Mouse (Mus musculus): Measurements from ENCODE around the gene Tex52. TPM values are rescaled to one million over a fixed set of nuclear protein-coding genes. Genes with fewer than 3 reads are reported as not detected.
"Not testable (repeated sequence)": the region's sequence is repeated elsewhere in the genome, so short reads cannot be mapped to it uniquely, and the experiment has no call there.

The Tex52 gene
- total RNA-seq, 1 experiment from 2014 or later: not detected

DNA sequence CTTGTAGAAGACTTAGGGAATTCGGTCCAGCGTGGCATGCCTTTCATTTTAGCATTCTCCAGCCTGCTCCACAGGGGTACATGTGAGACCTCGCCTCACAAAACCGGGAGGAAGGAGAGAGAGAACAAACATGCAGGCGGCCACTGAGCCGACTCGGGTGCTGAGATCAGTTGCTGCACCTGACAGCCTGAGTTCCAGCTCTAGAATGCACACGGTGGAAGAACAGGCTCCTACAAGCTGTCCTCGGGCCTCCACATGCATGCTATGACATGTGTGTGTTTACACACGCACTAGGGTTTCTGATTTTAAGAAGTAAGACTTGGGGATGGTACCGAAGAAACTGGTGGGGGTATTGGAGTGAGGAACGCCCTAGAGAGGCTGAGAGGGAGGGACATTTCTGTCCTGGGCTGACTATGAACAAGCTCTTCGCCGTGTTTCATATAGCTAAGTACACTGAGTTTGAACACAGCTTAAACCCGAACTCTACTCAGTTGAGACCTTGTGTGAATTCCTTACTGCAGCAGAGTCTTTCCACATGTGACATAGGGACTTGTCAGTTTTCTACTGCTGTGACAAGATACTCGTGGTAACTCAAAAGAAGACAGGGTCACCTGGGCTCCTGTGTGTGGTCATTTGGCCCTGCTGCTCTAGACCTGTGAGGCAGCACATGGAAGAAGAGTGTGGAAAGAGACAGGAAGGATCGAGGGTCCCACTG lies 1.3 kb downstream of the Tex52 start:
- no peak for ATAC-seq (ENCODE audit: extremely low read depth, insufficient number of reproducible peaks, low FRiP score, poor library complexity, severe bottlenecking)

DNA sequence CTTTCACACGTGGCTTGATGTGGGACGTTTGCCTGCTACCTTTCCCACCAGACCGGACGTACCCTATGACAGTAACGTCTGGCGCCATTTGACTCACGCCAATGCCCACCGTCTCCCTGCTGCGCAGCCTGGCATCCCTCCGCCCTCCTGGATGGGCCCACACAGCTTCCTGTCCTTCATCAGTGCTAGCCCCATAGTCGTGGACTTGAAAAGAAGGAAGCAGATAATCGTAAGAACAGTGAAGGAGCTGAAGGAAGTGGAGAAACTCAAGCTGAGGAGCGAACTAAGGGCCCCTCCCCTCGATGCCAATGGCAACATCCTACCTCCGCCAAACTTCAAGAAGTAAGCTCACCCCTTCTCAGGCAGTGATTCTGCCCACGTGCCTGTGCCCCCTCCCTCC lies 4.4 kb downstream of the Tex52 start:
- no peak for ATAC-seq (ENCODE audit: extremely low read depth, insufficient number of reproducible peaks, low FRiP score, poor library complexity, severe bottlenecking)

DNA sequence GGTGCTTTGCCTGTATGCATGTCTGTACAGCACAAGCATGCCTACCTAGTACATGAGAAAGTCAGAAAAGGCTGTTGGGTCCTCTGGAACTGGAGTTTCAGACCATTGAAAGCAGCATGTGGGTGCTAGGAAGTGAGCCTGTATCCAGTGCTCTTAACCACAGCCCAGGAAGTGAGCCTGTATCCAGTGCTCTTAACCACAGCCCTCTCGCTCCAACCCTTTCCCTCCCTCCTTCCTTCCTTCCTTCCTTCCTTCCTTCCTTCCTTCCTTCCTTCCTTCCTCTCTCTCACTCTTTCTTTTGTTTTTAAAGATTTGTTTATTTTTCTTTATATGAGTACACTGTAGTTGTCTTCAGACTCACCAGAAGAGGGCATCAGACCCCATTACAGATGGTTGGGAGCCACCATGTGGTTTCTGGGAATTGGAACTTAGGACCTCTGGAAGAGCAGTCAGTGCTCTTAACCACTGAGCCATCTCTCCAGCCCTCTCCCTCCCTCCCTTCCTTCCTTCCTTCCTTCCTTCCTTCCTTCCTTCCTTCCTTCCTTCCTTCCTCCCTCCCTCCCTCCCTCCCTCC lies 5.4 kb downstream of the Tex52 start:
- ATAC-seq (ENCODE audit: extremely low read depth, insufficient number of reproducible peaks, low FRiP score, poor library complexity, severe bottlenecking): not testable (repeated sequence)

DNA sequence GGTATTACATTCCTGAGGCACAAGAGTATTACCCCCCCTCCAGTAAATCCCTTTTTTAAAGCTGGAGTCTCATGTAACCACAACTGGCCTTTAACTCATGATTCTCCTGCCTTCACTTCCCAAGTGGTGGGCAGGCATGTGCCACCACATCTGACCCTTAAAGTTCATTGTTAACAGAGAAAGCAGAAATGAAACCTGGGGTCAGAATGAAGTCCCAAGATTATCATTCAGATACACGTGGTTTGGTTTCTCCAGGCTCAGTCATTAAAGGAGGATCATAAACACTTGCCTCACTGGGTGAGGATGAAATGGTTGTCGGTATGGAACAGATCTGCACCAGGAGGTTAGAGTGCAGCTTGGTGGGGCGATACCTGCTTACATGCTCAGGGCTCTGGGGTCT lies 6.0 kb downstream of the Tex52 start:
- no peak for ATAC-seq (ENCODE audit: extremely low read depth, insufficient number of reproducible peaks, low FRiP score, poor library complexity, severe bottlenecking)

DNA sequence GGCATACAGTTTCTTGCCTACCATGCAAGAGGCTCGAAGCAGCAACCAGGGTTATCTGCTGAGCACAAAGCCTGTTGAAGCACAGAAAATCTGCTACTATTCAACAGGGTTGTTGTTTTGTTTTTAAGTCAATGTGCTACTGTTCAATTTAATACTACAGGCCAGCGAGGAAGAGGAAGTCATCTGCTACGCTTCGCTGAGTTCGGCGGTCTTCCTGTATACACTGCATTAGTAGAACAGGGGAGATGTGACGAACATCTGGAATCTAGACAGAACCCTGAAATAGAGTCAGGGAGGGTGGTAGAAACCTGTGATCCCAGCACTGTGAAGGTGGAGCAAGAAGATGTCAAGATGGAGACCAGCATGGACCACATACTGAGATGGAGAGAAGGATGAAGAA lies 8.5 kb downstream of the Tex52 start:
- peak; percentile 87 for ATAC-seq (ENCODE audit: extremely low read depth, insufficient number of reproducible peaks, low FRiP score, poor library complexity, severe bottlenecking)

DNA sequence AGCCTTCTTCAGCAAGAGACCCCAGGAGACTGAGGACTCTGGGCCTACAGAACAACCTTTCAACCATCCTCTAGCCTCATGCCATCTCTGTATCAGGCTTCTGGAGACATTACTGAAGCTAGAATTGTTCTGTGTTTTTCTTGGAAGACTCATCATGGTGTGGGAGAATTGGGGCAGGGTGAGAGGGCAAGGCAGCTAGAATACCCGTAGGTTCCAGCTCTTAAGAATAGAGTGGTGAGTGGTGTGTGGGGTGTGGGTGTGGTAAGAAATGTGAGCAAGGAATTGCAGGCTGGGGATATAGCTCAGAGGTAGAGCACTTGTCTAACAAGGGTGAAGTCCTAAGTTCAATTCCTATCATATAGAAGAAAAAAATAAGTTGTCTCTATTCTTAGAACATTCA lies 9.8 kb downstream of the Tex52 start:
- ATAC-seq (ENCODE audit: extremely low read depth, insufficient number of reproducible peaks, low FRiP score, poor library complexity, severe bottlenecking): no peak

DNA sequence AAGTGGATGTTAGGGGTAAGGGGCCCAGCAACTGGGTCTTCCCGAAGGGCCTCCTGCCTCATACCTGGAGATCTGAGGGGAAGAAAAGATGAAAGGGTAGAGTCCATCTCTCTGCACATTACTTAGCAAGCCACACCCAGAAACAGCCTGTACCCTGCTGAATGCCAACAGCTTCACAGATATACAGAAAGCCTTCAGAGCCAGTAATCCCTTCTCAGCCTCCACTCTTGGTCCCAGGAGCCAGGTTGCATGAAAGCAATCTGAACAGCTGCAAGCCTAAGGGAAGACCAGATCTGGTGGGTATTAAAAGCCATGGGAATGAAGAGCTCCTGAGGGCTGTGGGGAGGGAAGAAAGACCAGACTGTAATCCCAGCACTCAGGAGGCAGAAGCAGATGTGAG lies 13.9 kb downstream of the Tex52 start:
- ATAC-seq (ENCODE audit: extremely low read depth, insufficient number of reproducible peaks, low FRiP score, poor library complexity, severe bottlenecking): no peak

DNA sequence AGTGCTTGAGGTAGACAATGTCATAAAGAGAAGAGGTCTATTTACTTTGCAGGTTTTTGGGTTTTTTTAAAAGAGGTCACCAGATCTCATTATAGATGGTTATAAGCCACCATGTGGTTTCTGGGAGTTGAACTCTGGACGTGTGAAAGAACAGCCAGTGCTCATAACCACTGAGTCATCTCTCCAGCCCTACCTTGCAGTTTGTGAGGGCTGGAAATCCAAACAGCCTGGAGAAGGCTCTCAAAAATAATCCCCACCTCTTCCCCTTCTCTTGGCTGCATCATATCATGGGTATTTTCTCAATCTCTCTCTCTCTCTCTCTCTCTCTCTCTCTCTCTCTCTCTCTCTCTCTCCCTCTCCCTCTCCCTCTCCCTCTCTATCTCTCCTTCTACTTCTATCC lies 15.4 kb downstream of the Tex52 start:
- no peak for ATAC-seq (ENCODE audit: extremely low read depth, insufficient number of reproducible peaks, low FRiP score, poor library complexity, severe bottlenecking)

DNA sequence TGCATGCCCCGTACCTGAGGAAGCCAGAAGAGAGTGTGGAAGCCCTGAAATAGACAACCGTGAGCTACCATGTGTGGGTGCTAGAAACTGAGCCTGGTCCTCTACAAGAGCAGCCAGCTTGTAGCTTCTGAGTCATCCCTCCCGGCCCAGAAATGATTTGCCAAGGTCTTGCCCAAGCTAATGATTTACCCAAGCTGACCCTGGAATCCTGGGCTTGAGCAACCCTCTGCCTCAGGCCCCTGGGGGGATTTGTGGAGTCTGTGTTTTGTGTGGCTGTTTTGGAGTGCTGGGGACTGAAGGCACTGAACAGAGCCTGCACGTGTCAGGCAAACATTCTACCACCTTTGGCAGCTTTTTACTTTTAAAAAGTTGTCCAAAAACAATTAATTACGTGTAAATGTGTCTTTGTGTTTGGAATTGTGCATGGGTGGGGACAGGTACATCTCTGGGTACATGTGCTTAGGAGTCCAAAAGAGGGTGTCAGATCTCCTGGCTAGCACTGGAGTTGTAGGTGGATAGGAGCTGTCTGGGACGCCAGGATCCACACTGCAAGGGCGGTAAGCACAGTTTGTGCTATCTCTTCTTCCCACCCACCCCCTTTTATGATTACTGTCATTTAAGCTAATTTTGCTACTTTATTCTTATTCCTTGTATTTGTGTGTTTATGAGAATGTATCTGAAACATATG lies 22.5 kb downstream of the Tex52 start:
- no peak for ATAC-seq (ENCODE audit: extremely low read depth, insufficient number of reproducible peaks, low FRiP score, poor library complexity, severe bottlenecking)

DNA sequence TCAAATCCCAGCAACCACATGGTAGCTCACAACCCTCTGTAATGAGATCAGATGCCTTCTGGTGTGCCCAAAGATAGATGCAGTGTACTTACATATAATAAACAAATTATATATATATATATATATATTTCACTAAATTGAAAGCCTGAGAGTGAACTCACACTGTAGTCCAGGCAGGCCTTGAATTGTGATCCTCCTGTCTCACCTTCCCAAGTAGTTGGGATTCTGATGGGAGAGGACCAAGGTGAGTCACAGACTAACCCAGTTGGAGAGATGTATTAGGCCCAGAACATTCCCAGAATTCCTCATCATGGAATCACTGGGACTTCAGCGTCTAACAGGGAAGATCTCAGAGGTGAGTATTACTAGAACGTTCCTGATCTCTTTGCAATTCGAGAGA lies 23.7 kb downstream of the Tex52 start, which contains the start of gene Nrip2:
Gene Nrip2 (plus strand): TSS at position 301 of the 400 bp plus-strand sequence.
- ATAC-seq (ENCODE audit: extremely low read depth, insufficient number of reproducible peaks, low FRiP score, poor library complexity, severe bottlenecking): no peak

DNA sequence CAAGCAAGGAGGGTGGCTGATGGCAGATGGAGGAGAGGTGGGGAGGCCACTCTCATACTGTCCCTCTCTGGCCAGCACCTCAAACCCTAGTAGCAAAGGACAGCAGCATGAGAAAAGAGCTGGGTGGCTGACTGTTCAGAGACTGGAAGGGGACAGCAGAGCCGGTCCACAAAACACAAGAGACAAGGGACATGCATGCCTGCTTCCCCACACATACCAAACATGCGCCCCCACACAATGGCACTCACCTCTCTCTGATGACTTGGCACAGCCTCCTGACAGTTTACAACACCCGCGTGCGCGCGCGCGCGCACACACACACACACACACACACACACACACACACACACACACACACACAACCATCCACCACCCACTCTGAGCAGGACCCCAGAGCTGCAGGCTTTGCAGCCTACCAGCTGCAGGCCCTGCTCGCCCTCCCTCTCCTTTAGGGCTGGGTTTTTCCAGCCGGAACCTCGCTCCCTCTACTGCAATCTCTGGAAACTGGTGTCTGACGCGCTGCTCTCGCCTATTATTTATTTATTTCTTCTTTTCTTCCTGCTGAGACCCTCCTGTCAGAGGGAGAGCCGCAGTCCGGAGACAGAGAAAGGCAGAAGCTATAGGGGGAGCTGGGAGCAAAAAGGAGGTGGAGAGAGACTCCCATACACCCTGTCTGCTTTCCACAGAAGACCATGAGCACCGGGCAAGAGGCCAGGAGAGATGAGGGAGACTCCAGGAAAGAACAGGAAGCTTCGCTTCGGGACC lies 24.3 kb downstream of the Tex52 start:
- ATAC-seq (ENCODE audit: extremely low read depth, insufficient number of reproducible peaks, low FRiP score, poor library complexity, severe bottlenecking): no peak

DNA sequence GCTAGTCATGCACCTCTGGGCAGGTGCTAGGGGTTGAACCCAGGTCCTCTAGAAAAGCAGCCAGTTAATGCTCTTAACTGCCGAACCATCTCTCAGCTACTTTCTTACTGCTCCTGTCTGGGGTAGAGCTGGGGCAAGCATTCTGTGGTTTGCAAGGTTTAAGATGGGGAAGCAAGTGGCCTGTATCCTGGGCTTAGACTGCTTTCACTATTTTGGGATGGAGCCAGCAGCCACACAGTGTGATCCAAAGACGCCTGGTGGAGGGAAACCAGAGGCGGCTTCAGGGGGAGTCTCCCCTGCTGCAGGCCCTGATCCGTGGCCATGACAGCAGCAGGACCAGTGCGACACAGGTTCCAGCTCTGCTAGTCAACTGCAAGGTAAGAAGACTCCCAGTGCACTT lies 29.5 kb downstream of the Tex52 start:
- ATAC-seq (ENCODE audit: extremely low read depth, insufficient number of reproducible peaks, low FRiP score, poor library complexity, severe bottlenecking): no peak

DNA sequence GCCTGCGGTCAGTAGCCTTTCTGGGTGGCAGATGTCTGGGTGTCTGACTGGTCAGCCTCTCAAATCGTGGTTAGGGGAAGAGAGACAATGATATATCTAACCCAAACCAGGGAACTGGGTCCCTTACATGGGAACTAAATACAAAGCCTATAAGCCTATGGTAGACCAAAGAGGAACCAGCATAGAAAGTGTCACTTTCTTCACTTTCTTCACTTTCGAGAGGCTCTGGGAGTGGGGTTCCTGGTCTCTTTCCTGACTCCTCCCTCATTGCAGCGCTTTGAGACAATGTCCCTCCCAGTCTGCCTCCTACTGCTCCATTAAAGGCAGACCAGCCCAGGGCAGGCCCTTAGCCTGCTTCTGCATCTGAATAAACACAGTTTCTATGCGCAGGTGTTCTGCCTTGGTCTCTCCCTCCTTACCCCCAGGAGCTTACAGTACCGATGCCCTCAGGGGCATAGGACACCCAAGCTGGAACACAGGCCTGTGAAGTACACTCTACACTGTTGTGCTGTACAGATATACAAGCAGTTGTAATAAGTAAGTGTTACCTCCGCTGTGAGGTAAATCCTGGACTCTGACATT lies 33.4 kb downstream of the Tex52 start:
- ATAC-seq (ENCODE audit: extremely low read depth, insufficient number of reproducible peaks, low FRiP score, poor library complexity, severe bottlenecking): no peak

DNA sequence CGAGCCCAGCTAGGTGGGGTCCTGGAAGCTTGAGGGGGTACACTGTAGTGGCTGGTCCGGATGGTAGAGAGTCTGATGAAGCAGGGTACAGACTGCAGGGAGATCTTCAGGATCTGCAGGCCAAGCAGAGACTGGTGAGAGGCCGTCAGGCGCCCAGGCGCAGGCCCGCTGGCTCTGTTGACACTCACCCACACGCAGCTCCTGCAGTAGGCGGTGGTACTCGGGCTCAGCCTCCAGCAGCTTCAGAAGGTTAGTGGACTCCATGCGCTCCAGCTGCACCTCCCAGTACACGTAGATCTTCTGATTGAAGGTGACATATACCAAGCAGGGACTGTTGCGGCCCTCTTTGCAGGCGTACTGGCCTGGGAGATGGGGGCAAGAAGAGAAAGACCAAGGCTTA lies 35.0 kb downstream of the Tex52 start:
- no peak for ATAC-seq (ENCODE audit: extremely low read depth, insufficient number of reproducible peaks, low FRiP score, poor library complexity, severe bottlenecking)

DNA sequence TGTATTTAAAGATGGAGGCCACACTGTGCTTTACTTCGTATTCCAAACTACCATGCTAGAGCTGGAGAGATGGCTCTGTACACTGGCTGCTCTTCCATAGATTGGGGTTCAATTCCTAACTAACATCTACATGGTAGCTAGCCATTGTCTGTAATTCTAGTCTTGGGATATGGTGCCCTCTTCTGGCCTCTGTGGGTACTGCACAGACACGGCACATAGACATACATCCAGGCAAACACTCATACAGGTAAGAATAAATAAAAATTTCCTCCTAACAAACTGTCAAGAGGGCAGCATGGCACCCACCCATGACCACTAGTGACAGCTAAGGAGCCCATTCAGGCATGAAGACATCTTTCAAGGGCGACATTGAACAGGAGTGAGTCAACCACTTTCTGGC lies 35.9 kb downstream of the Tex52 start:
- ATAC-seq (ENCODE audit: extremely low read depth, insufficient number of reproducible peaks, low FRiP score, poor library complexity, severe bottlenecking): peak; percentile 74

DNA sequence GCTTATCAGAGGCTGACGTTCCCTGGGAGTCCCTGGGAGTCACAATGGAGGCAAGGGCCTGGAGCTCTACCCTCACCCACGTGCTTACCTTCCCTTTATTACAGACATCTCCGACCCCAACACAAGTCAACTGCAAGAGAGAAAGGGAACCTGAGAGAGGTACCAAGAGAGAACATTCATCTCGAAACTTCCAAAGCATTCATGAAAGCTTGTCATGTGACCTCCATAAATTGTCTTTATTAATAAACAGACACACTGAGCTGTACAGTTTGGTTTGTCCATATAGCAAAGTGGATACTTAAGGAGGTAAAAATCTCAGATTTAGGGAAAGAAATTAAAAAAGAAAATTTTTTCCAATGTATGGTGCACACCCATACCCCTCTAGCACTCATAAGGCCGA lies 40.9 kb downstream of the Tex52 start:
- ATAC-seq (ENCODE audit: extremely low read depth, insufficient number of reproducible peaks, low FRiP score, poor library complexity, severe bottlenecking): no peak

DNA sequence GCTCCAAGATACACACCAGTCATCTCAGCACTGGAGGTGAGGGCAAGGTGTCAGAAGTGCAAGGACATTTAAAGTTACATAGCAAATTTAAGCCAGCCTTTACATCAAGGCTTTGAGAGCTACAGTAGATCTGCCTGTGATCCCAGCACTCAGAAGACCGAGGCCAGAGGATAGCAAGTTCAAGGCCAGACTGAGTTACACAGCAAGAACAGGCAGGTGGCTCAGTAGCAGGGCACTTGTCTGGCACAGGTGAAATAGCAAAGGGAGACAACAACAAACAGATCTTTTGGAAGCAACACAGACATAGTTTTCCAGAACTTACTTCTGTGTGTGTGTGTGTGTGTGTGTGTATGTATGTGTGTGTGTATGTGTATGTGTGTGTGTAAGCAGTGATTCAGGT lies 42.8 kb downstream of the Tex52 start:
- no peak for ATAC-seq (ENCODE audit: extremely low read depth, insufficient number of reproducible peaks, low FRiP score, poor library complexity, severe bottlenecking)

DNA sequence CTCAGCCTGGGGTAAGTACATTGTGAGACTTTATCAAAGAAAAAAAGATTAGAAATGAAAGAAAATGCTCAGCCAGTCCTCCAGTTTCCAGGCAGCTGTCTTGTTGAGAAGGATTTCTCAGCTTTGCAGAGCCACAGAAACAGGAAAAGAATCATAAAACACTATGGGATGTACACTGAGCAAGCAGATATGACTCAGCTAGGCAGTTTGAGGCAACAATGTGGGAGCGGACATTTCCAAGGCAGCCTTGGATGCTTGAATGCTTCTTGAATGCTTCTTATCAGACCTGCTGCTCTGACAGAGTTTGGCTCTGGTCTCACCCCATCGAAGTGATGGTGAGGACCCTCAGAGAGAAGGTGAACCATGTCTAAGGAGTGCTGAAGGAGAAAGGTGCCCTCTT lies 45.8 kb downstream of the Tex52 start:
- no peak for ATAC-seq (ENCODE audit: extremely low read depth, insufficient number of reproducible peaks, low FRiP score, poor library complexity, severe bottlenecking)

DNA sequence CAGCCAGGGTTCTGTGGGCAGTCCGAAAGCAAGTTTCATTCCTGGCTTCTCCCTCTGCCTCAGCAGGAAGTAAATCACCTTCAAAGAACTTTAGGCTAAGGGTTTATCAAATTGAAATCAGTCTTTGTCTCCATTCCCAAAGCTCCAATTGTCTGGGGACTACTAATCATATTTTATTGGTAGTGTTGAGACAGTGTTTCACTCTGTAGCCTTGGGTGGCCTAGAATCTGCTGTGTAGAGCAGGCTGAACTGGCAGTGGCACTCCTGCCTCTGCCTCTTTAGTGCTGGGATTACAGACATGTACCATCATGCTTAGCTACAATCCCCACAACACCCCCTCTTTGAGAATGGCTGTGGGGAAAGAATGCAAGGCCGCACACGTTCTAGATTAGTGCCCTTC lies 46.2 kb downstream of the Tex52 start:
- ATAC-seq (ENCODE audit: extremely low read depth, insufficient number of reproducible peaks, low FRiP score, poor library complexity, severe bottlenecking): no peak
